Mouse (Mus musculus) stomach, embryonic 14.5 days (tissue): ENCODE data around the gene Batf3. TPM values are rescaled to one million over a fixed set of nuclear protein-coding genes. Genes with fewer than 3 reads are reported as not detected.

Experiments used
- ATAC-seq: fragments of 200-750 bp; cut with Nextera tagmentation; 2 replicates; pipeline ENCODE4 v1.8.0; 2017; ENCODE audit warnings: low read depth, moderate TSS enrichment; ENCODE audit not compliant: insufficient number of reproducible peaks, insufficient read depth, low FRiP score
- H3K27ac ChIP-seq: fragments of 300-500 bp; sonication (generic); 2 replicates; pipeline ENCODE4 v1.5.1; 2014; ENCODE audit warnings: mild to moderate bottlenecking, low read length, moderate library complexity, mixed read lengths
- H3K27me3 ChIP-seq: fragments of 300-500 bp; sonication (generic); 2 replicates; pipeline ENCODE4 v1.6.1; 2014; ENCODE audit warnings: low read length, control low read depth, mixed read lengths; ENCODE audit not compliant: control insufficient read depth, insufficient read depth
- H3K36me3 ChIP-seq: fragments of 300-500 bp; sonication (generic); 2 replicates; pipeline ENCODE4 v1.6.1; 2014; ENCODE audit warnings: mild to moderate bottlenecking, control low read depth, low read length, moderate library complexity, mixed read lengths; ENCODE audit not compliant: control insufficient read depth, insufficient read depth
- H3K4me1 ChIP-seq: fragments of 300-500 bp; sonication (generic); 2 replicates; pipeline ENCODE4 v1.6.1; 2014; ENCODE audit warnings: low read length, control low read depth, mixed read lengths; ENCODE audit not compliant: control insufficient read depth, insufficient read depth
- H3K4me2 ChIP-seq: fragments of 300-500 bp; sonication (generic); replicated peaks from 2 replicates; pipeline ENCODE4 v1.6.1; 2014; ENCODE audit warnings: low read depth, low read length, control low read depth
- H3K4me3 ChIP-seq: fragments of 300-500 bp; sonication (generic); 2 replicates; pipeline ENCODE4 v1.5.1; 2014; ENCODE audit warnings: low read depth, low read length, control low read depth
- H3K9ac ChIP-seq: fragments of 300-500 bp; sonication (generic); replicated peaks from 2 replicates; pipeline ENCODE4 v1.6.1; 2014; ENCODE audit warnings: low read depth, mild to moderate bottlenecking, control low read depth, low read length, moderate library complexity, mixed read lengths
- H3K9me3 ChIP-seq: fragments of 300-500 bp; sonication (generic); 2 replicates; pipeline ENCODE4 v1.6.1; 2016; ENCODE audit warnings: low read depth, low read length, control low read depth; ENCODE audit not compliant: control insufficient read depth
- WGBS: fragments of 180-500 bp; shearing (Covaris S2); extraction: QIAGEN DNeasy Blood & Tissue Kit; methylation state at CpG from one replicate; pipeline ENCODE4 v1.1.7; 2014; 5-methylcytosine and 5-hydroxymethylcytosine counted together
- polyA plus RNA-seq: library from polyadenylated mRNA; unstranded; fragments of >200 nt; fragmentation: Nextera tagmentation; extraction: Ambion mirVana; gene quantifications from 2 replicates; pipeline ENCODE4 v1.2.1, GENCODE M21; 2014

The Batf3 gene
- polyA plus RNA-seq, 1 experiment from 2014 or later = 13.6 TPM

DNA sequence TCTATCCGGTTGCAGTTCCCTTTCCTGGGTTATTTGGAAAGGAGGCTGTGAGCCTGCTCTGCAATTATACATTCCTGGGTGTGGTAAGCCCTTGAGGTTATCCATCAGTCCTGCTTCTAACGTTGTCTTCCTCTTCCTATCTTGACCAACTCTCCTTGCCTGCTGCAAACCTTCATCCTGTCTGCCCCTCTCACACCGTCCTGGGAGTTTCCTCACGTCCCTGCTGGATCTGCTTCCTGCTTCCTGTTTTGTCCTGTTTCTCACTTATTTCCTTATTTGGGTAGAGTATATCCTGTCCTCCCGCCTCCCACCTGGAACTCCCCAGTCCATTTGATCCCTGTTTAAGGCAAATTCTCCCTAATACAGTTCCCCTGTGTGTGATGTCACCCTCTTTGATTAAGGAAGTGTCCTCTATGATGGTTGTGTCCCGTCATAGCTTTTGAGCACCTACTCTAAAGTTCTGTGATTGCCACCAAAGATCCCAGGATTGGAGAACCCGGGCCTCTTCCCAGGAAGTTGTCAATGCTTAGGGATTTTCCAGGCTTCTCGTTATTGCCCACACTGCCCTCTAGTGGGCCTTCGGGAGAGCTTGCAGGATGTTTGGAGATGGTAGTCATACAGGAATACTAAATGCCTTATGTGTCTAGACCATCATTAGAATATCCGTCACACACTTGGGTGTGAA, 22.3 kb upstream of the Batf3 start:
- Histone ChIP-seq H3K4me3 (no peak overlapping the region), H3K9ac (no peak overlapping the region), H3K9me3 (no peaks in the 10 kb centered on the region), H3K27me3 (no peaks in the 10 kb centered on the region), H3K36me3 (peaks cover 59% of the 10 kb centered on the region), H3K4me1 (no peaks in the 10 kb centered on the region), H3K27ac (no peak overlapping the region), H3K4me2 (no peak overlapping the region)
- WGBS = 56% methylated on average over 10 of the region's 10 CpGs
- ATAC-seq = no peak

DNA sequence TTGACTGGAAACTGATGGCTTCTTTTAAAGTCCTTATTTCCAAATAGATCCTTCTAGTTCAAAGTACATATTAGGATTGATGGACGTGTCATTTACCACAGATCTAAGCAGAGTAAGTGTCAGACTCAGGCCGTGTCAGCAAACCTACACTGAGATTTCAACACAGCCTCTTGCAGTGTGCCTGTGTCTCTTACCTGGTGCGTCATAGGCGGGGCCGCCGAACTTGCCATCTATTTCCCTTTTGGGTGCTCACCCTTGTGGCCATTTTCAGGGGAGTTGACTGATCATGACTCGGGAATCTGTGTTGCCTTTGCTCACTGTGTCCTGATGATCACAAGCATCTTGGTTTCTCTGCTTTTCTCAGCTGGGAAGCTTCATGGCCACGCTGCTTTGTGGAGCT, 14.4 kb upstream of the Batf3 start:
- H3K4me1 ChIP-seq = no peaks in the 10 kb centered on the region
- no peaks in the 10 kb centered on the region for H3K27me3 ChIP-seq
- no peak overlapping the region for H3K4me2 ChIP-seq
- ATAC-seq = no peak
- H3K4me3 ChIP-seq = no peak overlapping the region
- 80% methylated on average over 8 of the region's 8 CpGs for WGBS
- no peak overlapping the region for H3K27ac ChIP-seq
- H3K36me3 ChIP-seq = peaks cover 34% of the 10 kb centered on the region; the same call in 1 of the 2 replicates
- H3K9me3 ChIP-seq = no peaks in the 10 kb centered on the region
- H3K9ac ChIP-seq = no peak overlapping the region

GRCm38 (mm10) chr1:191084951-191085559, 12.6 kb upstream of the Batf3 start:
- ATAC-seq = no peak
- no peak overlapping the region for H3K9ac ChIP-seq
- no peak overlapping the region for H3K4me2 ChIP-seq
- H3K4me1 ChIP-seq = no peaks in the 10 kb centered on the region
- H3K27ac ChIP-seq = no peak overlapping the region
- 67% methylated on average over 5 of the region's 5 CpGs for WGBS
- no peaks in the 10 kb centered on the region for H3K27me3 ChIP-seq
- no peaks in the 10 kb centered on the region for H3K9me3 ChIP-seq
- H3K4me3 ChIP-seq = no peak overlapping the region
- peaks cover 24% of the 10 kb centered on the region; the same call in 1 of the 2 replicates for H3K36me3 ChIP-seq

GRCm38 (mm10) chr1:191085597-191085996, 12.1 kb upstream of the Batf3 start:
- Histone ChIP-seq H3K27me3 (no peaks in the 10 kb centered on the region), H3K36me3 (peaks cover 21% of the 10 kb centered on the region; the same call in 1 of the 2 replicates), H3K9me3 (no peaks in the 10 kb centered on the region), H3K9ac (no peak overlapping the region), H3K4me1 (no peaks in the 10 kb centered on the region), H3K4me3 (no peak overlapping the region), H3K27ac (no peak overlapping the region), H3K4me2 (no peak overlapping the region)
- no peak for ATAC-seq
- 84% methylated on average over 12 of the region's 12 CpGs for WGBS

- Histone ChIP-seq H3K27me3 (no peaks in the 10 kb centered on the region), H3K36me3 (peaks cover 17% of the 10 kb centered on the region; the same call in 1 of the 2 replicates), H3K4me1 (no peaks in the 10 kb centered on the region), H3K9me3 (no peaks in the 10 kb centered on the region), H3K9ac (no peak overlapping the region), H3K27ac (no peak overlapping the region), H3K4me2 (no peak overlapping the region), H3K4me3 (no peak overlapping the region)
- ATAC-seq = no peak
- 82% methylated on average over 7 of the region's 7 CpGs for WGBS
Measured at GRCm38 (mm10) chr1:191086304-191086878, 11.3 kb upstream of the Batf3 start.

DNA sequence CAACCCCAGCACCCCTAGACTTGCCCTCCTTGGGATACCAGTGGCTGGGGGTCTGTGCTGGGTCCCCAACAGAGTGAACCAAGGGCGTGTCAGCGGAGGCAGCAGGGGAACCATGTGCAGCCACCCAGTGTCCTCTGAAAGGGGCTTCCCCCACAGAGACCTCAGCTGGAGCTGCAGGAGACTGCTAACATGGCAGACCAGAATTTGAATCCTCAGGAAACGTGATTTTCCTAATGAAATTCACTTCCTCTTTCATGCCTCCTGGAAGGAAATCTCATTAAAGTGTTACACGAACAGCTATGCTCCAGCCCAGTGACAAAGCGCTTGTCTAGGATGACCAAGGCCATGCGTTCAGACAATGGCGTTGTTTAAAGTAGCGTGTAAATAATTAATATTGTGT, 10.7 kb upstream of the Batf3 start:
- Histone ChIP-seq H3K36me3 (peaks cover 17% of the 10 kb centered on the region; the same call in 1 of the 2 replicates), H3K4me1 (no peaks in the 10 kb centered on the region), H3K9ac (no peak overlapping the region), H3K4me2 (no peak overlapping the region), H3K4me3 (no peak overlapping the region), H3K27ac (no peak overlapping the region), H3K27me3 (no peaks in the 10 kb centered on the region), H3K9me3 (no peaks in the 10 kb centered on the region)
- ATAC-seq = no peak
- 72% methylated on average over 8 of the region's 8 CpGs for WGBS

DNA sequence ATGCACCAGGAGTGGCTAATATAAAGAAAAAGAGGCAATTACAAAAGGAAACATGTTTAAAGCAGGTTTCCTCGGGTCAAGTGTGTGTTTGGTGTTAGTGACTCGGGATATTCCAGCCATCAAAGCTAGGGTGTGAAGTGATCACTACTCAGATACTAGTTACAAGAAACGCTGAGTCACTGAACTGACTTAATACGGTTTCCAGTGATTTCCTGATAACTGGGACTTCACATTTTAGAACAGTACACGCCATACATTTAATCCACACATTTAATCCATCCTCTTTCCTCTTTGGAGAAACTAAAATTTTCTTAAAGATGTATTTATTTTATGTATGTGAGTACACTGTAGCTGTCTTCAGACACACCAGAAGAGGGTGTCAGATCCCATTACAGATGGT, 9.7 kb upstream of the Batf3 start:
- H3K4me1 ChIP-seq = no peaks in the 10 kb centered on the region
- no peak overlapping the region for H3K4me3 ChIP-seq
- H3K4me2 ChIP-seq = no peak overlapping the region
- peaks cover 10% of the 10 kb centered on the region; the same call in 1 of the 2 replicates for H3K36me3 ChIP-seq
- no peaks in the 10 kb centered on the region for H3K27me3 ChIP-seq
- 83% methylated on average over 5 of the region's 5 CpGs for WGBS
- no peak overlapping the region for H3K9ac ChIP-seq
- H3K27ac ChIP-seq = no peak overlapping the region
- no peaks in the 10 kb centered on the region for H3K9me3 ChIP-seq
- ATAC-seq = no peak

GRCm38 (mm10) chr1:191089355-191089754, 8.3 kb upstream of the Batf3 start:
- peaks cover 4% of the 10 kb centered on the region; the same call in 1 of the 2 replicates for H3K36me3 ChIP-seq
- H3K27me3 ChIP-seq = no peaks in the 10 kb centered on the region
- H3K27ac ChIP-seq = no peak overlapping the region
- H3K9me3 ChIP-seq = no peaks in the 10 kb centered on the region
- H3K9ac ChIP-seq = no peak overlapping the region
- no peaks in the 10 kb centered on the region for H3K4me1 ChIP-seq
- H3K4me3 ChIP-seq = no peak overlapping the region
- ATAC-seq = no peak
- no peak overlapping the region for H3K4me2 ChIP-seq
- 69% methylated on average over 6 of the region's 6 CpGs for WGBS
